Mouse (Mus musculus) left cerebral cortex, postnatal 10 days (tissue): ENCODE measurements around the gene Wnt7b. TPM values are rescaled to one million over a fixed set of nuclear protein-coding genes. Genes with fewer than 3 reads are reported as not detected.

ENCODE experiments used
- DNase-seq, 2 experiments: peaks; one replicate each; pipeline ENCODE4 v3.0.0; 2021 to 2022; ENCODE audit warnings: low spot score in 2 of 2, mixed read lengths in 1 of 2; ENCODE audit errors: extremely low spot score in 1 of 2
- intact Hi-C: fragments of 180-260 bp; cut with DNase I; formaldehyde crosslinking; loops from one replicate; pipeline ENCODE4 v1.15.1; 2025
- total RNA-seq, 2 experiments: library from RNA; stranded (reverse); gene quantifications; 2 replicates each; pipeline ENCODE4 v1.2.3; 2021

Gene Wnt7b
- total RNA-seq, 2 experiments from 2014 or later: 44.4 to 52.6 TPM

DNA sequence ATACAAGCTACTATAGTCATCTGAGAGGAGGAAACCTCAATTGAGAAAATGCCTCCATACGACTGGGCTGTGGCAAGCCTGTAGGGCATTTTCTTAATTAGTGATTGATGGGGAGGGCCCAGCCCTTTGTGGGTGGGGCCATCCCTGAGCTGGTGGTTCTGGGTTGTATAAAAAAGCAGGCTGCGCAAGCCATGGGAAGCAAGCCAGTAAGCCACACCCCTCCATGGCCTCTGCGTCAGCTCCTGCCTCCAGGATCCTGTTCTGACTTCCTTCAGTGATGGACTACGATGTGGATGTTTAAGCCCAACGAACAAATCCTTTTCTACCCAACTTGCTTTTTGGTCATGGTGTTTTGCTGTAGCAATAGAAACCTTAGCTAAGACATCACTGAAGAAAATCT lies 21.1 kb upstream of the Wnt7b start:
- intact Hi-C loops: no loop called here

GRCm38 (mm10) chr15:85602733-85603132 lies 20.5 kb upstream of the Wnt7b start:
- no peak for DNase-seq
- intact Hi-C loops: no loop called here

More for the DNA sequence above, 21.1 kb upstream of the Wnt7b start:
- peak in 1 of 2 experiments; percentile 64 for DNase-seq

DNA sequence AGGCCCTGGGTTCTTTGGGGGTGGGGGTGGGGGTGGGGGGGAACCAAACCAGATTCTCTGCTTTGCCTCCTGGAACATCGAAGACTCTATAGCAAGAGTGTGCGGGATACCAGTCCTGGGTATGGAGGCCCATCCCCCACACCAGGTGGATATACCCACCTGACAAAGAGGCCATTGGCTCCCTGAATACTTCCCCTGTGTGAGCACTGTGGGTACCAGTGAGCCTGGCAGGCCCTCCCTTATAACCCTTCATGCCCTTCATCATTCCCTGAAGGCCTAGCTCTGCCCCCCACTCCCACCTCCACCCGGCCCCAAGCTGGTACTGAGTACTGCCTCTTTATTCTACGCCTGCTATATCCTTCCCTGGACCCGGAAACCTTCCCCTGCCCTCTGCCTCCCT lies 19.7 kb upstream of the Wnt7b start:
- DNase-seq: no peak
- intact Hi-C loops: no loop called here

DNA sequence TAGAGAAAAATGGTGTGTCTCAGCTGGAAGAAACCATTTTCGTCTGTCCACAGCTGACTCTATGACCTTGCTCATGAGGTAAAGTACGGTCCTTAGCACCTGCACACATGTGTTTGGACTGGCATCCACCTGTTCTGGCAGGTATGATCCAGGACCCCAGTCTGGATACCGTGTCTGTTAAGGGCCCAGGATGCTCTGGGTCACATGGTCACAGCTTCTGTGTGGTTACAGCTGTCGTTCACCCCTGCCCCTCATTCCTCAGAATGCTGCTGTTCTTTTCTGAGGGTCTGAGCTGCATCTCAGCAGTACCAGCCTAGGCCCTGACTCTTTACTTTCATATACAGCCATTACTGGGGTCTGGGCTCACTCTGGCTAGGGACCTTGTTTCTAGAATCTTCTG lies 18.9 kb upstream of the Wnt7b start:
- no peak for DNase-seq
- intact Hi-C loops: no loop called here

DNA sequence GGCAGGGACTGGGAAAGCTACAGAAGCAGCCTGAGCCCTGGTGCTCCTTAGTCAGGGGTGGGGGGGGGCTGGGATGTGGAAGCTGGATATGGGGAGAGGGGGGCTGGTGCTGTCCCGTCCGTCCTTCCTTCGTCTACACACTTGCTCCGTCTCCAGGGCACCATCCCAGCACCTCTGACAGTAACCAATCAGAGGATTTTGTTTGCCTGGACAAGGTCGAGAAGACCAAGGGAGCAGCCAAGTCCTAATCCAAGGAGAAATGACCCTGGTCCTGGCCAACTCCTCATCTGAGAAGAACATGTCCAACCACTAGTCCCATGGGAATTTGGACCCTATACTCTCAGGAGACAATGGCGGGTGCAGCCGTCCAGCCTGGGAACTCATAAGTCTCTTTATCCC lies 18.4 kb upstream of the Wnt7b start:
- no peak for DNase-seq
- intact Hi-C loops: no loop called here

- intact Hi-C loops: loop anchor here (5.0 kb wide), 1 partner anchor 277 kb away; the partner anchor contains the start of gene Trmu
- peak in 1 of 2 experiments; percentile 96 for DNase-seq
Measured at GRCm38 (mm10) chr15:85599887-85600695, 17.8 kb upstream of the Wnt7b start.

DNA sequence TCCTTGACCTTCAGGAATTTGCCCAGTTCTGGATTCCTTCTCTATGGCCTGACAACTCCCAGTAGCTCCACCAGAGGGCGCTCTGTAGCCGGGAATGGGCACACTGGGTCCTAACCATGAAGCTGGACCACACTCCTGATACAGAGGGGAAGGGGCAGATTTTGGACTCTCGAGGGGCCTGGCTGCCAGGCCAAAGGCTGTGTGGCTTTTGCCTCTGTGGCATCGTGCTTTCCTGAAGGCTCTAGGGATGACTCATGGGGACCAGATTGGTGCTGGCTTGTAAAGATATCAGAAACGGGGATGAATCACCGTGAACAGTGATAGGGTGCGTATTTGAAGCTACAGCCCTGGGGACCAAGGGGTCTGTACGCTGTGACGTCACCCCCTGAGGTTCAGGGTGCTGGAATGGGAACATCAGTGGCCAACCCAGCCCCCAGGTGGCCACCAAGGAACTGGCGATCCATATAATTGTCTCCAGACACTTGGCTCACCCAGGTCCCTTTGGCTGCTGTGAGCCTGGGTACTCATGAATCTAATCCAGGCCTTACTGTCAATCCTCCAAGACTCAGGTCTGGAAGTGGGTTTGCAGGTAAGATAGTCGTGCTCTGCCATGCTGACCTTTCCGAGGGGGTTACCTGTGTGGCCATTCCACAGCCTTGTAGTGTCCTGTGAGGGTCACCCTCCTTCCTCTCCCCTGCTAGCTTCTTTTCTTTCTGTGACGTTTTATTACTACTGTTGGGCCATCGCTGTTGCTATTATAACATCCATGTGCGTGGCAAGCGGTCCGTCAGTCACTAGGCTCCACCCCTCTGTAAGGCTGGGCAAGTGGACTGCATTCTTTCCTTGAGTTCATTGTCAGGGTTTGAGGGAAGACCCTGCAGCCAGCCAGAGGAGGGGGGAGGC lies 17.0 kb upstream of the Wnt7b start:
- intact Hi-C loops: loop anchor here (1.0 to 5.0 kb wide), 2 partner anchors 111 to 278 kb away; partner anchors contain the start of gene Trmu
- DNase-seq: peak in 1 of 2 experiments; percentile 82

GRCm38 (mm10) chr15:85598443-85598842 lies 16.2 kb upstream of the Wnt7b start:
- intact Hi-C loops: loop anchor here (1.0 to 5.0 kb wide), 2 partner anchors 112 to 279 kb away; partner anchors contain the start of gene Trmu
- no peak for DNase-seq

DNA sequence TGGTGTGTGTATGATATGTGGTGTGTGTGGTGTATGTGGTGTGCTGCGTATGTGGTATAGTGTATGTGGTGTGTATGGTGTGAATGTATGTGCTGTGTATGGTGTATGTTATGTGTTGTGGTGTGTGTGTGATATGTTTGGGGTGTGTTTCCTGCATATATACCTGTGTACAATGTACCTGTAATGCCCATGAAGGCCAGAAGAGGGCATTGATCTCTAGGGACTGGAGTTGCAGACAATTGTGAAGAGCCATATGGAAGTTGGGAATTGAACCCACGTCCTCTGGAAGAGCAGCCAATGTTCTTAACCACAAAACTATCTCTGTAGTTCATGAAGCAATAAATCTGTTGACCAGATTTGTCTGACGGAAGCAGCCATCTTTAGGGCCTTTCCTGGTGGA lies 15.1 kb upstream of the Wnt7b start:
- intact Hi-C loops: loop anchor here (5.0 kb wide), 1 partner anchor 280 kb away; the partner anchor contains the start of gene Trmu
- DNase-seq: no peak

DNA sequence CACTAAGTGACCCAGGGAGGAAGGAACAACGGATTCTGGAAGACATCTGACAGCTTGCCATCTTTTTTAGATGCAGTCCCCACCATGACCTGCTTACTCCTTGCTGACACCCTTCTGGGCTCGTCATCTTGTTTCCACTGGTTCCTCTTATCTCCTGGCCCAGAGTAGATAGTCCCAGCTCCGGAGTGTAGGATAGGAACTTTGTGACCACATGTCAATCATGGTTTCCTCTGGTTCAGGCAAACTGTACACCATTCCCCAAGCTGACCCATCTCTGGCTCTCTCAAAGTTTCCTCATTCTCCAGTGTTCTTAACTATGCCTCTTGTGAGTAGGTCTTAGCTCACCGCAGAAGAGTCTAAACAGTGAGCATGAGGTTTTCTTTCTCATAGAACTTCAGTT lies 10.4 kb upstream of the Wnt7b start:
- intact Hi-C loops: no loop called here
- DNase-seq: no peak

GRCm38 (mm10) chr15:85590831-85591230 lies 8.6 kb upstream of the Wnt7b start:
- DNase-seq: no peak
- intact Hi-C loops: no loop called here

DNA sequence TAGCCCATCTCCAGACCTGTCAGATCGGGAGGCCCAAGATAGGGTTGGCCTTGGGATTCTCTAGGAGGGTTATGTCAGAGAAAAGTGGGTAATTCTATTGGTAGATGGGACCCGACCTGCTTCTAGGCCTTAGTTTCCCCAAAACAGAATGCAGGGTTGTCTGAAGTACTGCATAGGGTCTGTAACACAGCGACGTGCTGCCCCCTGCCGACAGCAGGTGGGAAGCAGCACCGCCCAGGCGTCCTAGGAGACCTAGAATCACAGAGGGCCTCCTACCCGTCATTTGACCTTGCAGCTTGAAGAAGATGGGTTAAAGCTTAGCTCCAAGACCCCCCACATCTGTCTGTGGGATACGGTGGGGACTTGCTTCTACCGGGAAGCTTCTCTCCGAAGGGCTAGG lies 1.2 kb upstream of the Wnt7b start:
- intact Hi-C loops: loop anchor here (1.0 to 5.0 kb wide), 5 partner anchors 106 to 431 kb away; no protein-coding TSS in a partner anchor
- DNase-seq: peak in 1 of 2 experiments; percentile 77

DNA sequence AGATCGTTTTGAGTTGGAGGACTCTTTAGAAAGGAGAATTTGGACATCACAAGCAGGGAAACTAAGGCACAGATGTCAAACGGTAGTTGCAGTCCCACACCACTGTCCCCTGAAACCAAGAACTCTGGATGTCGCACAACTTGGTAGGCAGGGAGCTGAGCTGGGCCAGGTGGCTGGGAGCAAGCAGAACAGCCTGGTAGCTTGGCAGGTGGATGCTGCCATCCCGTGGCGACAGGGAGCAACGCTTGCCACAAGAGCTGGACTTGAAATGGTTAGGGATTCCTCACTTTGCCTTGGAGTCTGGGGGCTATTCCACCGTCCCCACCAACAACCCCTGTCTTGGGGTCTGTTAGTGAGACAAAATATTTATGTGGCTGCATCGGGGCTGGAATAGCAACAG lies 751 bp upstream of the Wnt7b start:
- peak; percentile 79 to 88 for DNase-seq
- intact Hi-C loops: loop anchor here (1.0 to 5.0 kb wide), 5 partner anchors 106 to 431 kb away; no protein-coding TSS in a partner anchor

DNA sequence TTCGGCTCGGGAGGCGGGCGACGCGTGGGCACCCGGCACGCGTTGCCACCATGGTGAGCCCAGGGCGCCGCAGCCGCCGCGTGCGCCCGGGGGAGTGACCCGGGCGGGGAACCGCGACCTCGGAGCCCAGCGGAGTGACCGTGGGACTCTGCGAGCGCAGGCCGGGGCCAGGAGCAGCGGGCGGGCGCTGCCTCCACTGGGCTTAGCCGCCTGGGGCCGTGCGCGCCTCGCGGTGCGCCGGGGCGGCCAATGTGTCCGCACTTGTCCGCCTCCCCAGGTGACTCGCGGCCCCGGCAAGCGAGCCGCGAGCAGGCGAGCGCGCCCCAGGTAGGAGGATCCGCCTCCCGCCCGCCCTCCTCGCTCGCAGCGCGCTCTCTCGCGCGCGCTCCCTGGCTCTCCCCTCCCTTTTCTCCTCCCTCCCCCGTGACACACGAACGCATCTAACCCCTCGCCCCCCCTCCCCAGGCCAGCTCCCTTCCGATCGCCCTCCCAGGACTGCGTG lies 659 bp downstream of the Wnt7b start:
- no peak for DNase-seq
- intact Hi-C loops: loop anchor here (5.0 kb wide), 3 partner anchors 104 to 429 kb away; no protein-coding TSS in a partner anchor

- intact Hi-C loops: loop anchor here (5.0 kb wide), 3 partner anchors 104 to 429 kb away; no protein-coding TSS in a partner anchor
Measured at GRCm38 (mm10) chr15:85580934-85581562, 1.2 kb downstream of the Wnt7b start.

DNA sequence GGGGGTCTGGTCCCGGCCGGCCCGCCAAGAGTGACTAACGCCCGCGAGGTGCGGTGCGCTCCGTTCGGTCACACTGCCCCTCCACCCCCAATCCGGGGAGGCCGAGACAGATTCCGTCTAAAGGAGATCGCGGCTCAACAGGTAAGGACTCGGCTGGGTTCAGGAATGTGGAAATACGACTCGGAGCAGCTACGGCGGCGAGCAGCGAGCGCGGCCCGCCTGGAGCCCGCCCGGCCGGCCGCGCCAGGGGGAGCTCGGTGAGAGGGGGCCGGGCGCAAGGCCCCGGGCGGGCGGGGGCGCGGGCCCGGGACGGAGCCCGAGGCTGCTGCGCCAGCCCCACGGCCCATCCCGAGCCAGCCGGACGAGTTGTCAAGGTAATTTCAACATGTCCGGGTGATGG lies 1.8 kb downstream of the Wnt7b start:
- no peak for DNase-seq
- intact Hi-C loops: loop anchor here (5.0 kb wide), 3 partner anchors 103 to 428 kb away; no protein-coding TSS in a partner anchor

More at GRCm38 (mm10) chr15:85580934-85581562, 1.2 kb downstream of the Wnt7b start:
- no peak for DNase-seq

DNA sequence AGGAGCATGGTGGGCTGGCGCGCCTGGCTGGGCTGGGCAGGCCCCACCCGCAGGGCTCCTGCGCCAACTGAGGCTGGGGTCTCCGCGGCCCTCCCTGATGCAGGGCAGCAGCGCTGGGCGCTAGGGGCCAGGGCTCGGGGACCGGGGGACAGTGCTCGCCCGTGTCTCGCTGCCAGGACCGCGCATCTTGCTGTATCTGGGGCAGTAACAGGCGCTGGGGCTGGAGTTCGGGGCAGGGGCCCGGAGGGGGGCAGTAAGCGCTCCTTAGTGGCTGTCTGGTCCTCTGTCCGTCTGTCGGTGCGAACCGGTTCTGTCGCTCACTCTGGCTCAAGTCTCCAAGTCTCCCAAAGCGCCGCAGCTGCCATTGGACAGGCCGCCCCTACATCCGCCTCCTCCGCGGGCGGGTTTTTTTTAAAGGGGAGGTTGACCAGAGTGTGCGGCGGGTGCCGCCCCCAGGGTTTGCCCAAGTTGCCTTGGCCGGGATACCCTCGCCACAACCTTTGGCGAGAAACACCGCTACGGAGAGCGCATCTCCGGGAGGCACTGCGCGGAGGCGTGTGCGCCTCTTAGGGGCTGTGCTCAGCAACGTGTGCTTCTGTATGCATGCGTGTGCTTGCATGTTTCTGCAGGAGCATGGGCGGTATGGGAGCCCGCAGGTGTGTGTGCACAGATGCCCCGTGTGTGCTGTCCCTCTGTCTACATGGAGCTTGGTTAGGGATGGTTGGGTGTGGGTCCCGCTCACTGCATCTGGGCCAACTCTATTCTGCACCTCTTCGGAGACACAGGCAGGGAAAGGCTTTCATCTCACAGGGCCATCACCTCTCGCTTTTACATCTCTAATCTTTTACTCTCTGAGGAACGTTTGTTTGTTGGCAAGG lies 4.5 kb downstream of the Wnt7b start:
- no peak for DNase-seq
- intact Hi-C loops: no loop called here
